Mouse (Mus musculus): ENCODE results near the gene Ubb. TPM values are rescaled to one million over a fixed set of nuclear protein-coding genes. Genes with fewer than 3 reads are reported as not detected.

The Ubb gene
- polyA plus RNA-seq, 1 experiment from 2014 or later: 3,283 TPM

DNA sequence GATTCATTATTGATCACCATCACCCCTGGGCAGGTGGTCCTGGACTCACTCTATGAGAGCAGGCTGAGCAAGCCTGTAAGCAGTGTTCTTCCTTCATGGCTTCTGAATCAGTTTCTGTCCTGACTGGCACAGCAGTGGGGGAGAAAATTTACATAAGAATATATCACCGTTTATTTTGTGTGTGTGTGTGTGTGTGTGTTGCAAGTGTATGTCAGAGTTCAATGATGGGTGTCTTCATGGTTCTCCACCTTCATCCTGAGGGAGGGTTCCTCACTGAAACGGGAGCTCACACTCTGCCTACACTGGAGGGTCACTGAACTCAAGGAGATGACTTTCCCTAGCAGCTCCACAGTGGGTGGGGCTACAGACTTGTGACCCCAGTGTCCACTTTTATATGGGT, 10.0 kb upstream of the Ubb start:
- 61% methylated on average over 2 of the region's 2 CpGs for WGBS
- no peak for DNase-seq (ENCODE audit: low spot score)
- H3K4me1 ChIP-seq (replicated peaks; ENCODE audit: control insufficient read depth, insufficient read depth, low read length): no peaks in the 10 kb centered on the region

DNA sequence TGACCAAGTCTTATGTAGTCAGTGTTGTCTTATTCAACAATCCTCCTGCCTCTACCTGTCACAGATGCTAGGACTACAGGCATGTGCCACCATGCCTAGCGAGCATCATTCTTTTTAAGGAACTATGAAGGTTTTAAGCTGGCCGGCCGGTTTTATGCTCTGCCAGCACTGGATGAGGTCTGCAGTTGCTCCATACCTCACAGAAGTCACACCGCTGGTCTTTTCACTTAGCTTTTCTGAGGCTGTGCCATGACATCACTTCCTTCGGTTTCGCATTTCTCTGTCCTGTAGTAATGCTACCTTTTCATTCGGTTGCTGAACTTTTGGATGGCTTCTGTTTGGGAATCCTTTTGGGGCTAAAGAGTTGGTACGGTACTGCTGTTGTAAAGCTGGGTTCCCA, 9.4 kb upstream of the Ubb start:
- Histone ChIP-seq H3K36me3 (ENCODE audit: control insufficient read depth, insufficient read depth, low read length) (no peaks in the 10 kb centered on the region), H3K4me2 (ENCODE audit: low read depth, low read length, severe bottlenecking) (no peak overlapping the region), H3K9ac (ENCODE audit: low read length) (no peak overlapping the region), H3K27me3 (ENCODE audit: control insufficient read depth, insufficient read depth, low read length) (no peaks in the 10 kb centered on the region; the same call in 1 of the 2 replicates), H3K4me1 (replicated peaks; ENCODE audit: control insufficient read depth, insufficient read depth, low read length) (no peaks in the 10 kb centered on the region), H3K4me3 (ENCODE audit: low read depth, low read length) (no peak overlapping the region), H3K9me3 (ENCODE audit: control insufficient read depth, low read length) (no peaks in the 10 kb centered on the region), H3K27ac (ENCODE audit: low read depth, low read length) (no peak overlapping the region)
- DNase-seq (ENCODE audit: low spot score) (no peak), ATAC-seq (replicated peaks; ENCODE audit: low FRiP score) (no peak)
- WGBS: 85% methylated on average over 8 of the region's 8 CpGs

More for the DNA sequence above, 10.0 kb upstream of the Ubb start:
- H3K27ac ChIP-seq (ENCODE audit: low read depth, low read length): no peak overlapping the region
- no peak overlapping the region for H3K4me2 ChIP-seq (ENCODE audit: low read depth, low read length, severe bottlenecking)
- ATAC-seq (replicated peaks; ENCODE audit: low FRiP score): no peak
- H3K36me3 ChIP-seq (ENCODE audit: control insufficient read depth, insufficient read depth, low read length): no peaks in the 10 kb centered on the region
- H3K4me3 ChIP-seq (ENCODE audit: low read depth, low read length): no peak overlapping the region
- no peak overlapping the region for H3K9ac ChIP-seq (ENCODE audit: low read length)
- H3K9me3 ChIP-seq (ENCODE audit: control insufficient read depth, low read length): no peaks in the 10 kb centered on the region
- H3K27me3 ChIP-seq (ENCODE audit: control insufficient read depth, insufficient read depth, low read length): no peaks in the 10 kb centered on the region; the same call in 1 of the 2 replicates

GRCm38 (mm10) chr11:62543991-62544390, 7.0 kb upstream of the Ubb start:
- H3K36me3 ChIP-seq (ENCODE audit: control insufficient read depth, insufficient read depth, low read length): no peaks in the 10 kb centered on the region
- H3K4me3 ChIP-seq (ENCODE audit: low read depth, low read length): no peak overlapping the region
- H3K9ac ChIP-seq (ENCODE audit: low read length): no peak overlapping the region
- H3K4me2 ChIP-seq (ENCODE audit: low read depth, low read length, severe bottlenecking): no peak overlapping the region
- no peak overlapping the region for H3K27ac ChIP-seq (ENCODE audit: low read depth, low read length)
- no peaks in the 10 kb centered on the region; the same call in 1 of the 2 replicates for H3K27me3 ChIP-seq (ENCODE audit: control insufficient read depth, insufficient read depth, low read length)
- WGBS: 91% methylated on average over 3 of the region's 3 CpGs
- no peak for ATAC-seq (replicated peaks; ENCODE audit: low FRiP score)
- H3K9me3 ChIP-seq (ENCODE audit: control insufficient read depth, low read length): no peaks in the 10 kb centered on the region
- H3K4me1 ChIP-seq (replicated peaks; ENCODE audit: control insufficient read depth, insufficient read depth, low read length): 0 out of 2 replicates have a peak, but pooled peaks cover under 1% of the 10 kb centered on the region
- DNase-seq (ENCODE audit: low spot score): no peak

DNA sequence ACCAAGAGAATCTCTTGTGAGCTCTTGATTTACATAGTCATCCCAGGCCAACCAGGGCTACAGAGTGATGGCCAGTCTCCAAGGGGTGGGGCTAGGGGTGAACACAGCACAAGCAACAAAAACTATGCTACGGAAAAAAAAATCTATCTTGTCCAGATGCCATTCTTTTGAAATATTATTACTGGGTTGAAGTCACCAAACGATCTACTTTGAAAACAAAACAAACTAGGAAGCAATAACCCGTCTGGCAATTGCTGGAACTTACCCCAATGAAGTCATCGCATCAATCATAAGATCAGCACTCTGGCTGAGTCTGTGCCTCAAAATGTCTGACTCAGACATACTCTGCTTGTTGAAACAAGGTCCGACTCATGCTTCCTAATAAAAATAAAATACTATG, 1.2 kb upstream of the Ubb start:
- DNase-seq (ENCODE audit: low spot score) (no peak), ATAC-seq (replicated peaks; ENCODE audit: low FRiP score) (no peak)
- 38% methylated on average over 5 of the region's 5 CpGs for WGBS

DNA sequence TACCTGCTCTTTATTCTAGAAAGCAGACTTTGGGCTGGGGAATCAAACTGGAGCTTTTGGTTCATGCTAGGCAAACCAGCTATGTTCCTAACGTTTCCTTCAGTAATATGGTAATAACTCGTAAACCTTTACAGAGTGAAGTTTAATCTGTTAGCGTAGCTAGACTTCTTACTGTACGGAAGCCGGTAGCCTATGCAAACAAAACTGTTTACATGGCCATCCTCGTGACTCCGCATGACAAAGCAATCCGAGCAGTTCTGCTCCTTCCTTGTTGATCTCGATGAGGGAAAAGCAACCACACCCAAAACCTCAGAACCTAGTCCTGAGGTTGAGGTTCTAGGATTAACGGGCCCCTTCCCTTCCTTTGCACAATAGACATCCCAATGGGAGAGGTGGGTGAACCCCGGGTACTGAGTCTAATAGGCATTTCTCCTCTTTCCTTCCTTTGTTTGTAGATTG, 715 bp upstream of the Ubb start:
- H3K27ac ChIP-seq (ENCODE audit: low read depth, low read length): peak overlapping the region; percentile 94
- H3K27me3 ChIP-seq (ENCODE audit: control insufficient read depth, insufficient read depth, low read length): no peaks in the 10 kb centered on the region
- H3K4me3 ChIP-seq (ENCODE audit: low read depth, low read length): peak overlapping the region; percentile 74
- no peak for DNase-seq (ENCODE audit: low spot score)
- no peak; the same call in 1 of the 2 replicates for ATAC-seq (replicated peaks; ENCODE audit: low FRiP score)
- peaks cover 13% of the 10 kb centered on the region; the same call in 1 of the 2 replicates for H3K4me1 ChIP-seq (replicated peaks; ENCODE audit: control insufficient read depth, insufficient read depth, low read length)
- WGBS: 9% methylated on average over 11 of the region's 11 CpGs
- peak overlapping the region; percentile 84 for H3K4me2 ChIP-seq (ENCODE audit: low read depth, low read length, severe bottlenecking)
- H3K9ac ChIP-seq (ENCODE audit: low read length): peak overlapping the region; percentile 99
- no peaks in the 10 kb centered on the region for H3K9me3 ChIP-seq (ENCODE audit: control insufficient read depth, low read length)
- peaks cover 8% of the 10 kb centered on the region; the same call in 1 of the 2 replicates for H3K36me3 ChIP-seq (ENCODE audit: control insufficient read depth, insufficient read depth, low read length)

More for the DNA sequence above, 1.2 kb upstream of the Ubb start:
- H3K4me2 ChIP-seq (ENCODE audit: low read depth, low read length, severe bottlenecking): peak overlapping the region; percentile 84
- peaks cover 10% of the 10 kb centered on the region; the same call in 1 of the 2 replicates for H3K4me1 ChIP-seq (replicated peaks; ENCODE audit: control insufficient read depth, insufficient read depth, low read length)
- peak overlapping the region; percentile 94; the same call in 1 of the 2 replicates for H3K27ac ChIP-seq (ENCODE audit: low read depth, low read length)
- no peaks in the 10 kb centered on the region for H3K27me3 ChIP-seq (ENCODE audit: control insufficient read depth, insufficient read depth, low read length)
- H3K9me3 ChIP-seq (ENCODE audit: control insufficient read depth, low read length): no peaks in the 10 kb centered on the region
- H3K4me3 ChIP-seq (ENCODE audit: low read depth, low read length): peak overlapping the region; percentile 74
- peak overlapping the region; percentile 99 for H3K9ac ChIP-seq (ENCODE audit: low read length)
- peaks cover 8% of the 10 kb centered on the region; the same call in 1 of the 2 replicates for H3K36me3 ChIP-seq (ENCODE audit: control insufficient read depth, insufficient read depth, low read length)

DNA sequence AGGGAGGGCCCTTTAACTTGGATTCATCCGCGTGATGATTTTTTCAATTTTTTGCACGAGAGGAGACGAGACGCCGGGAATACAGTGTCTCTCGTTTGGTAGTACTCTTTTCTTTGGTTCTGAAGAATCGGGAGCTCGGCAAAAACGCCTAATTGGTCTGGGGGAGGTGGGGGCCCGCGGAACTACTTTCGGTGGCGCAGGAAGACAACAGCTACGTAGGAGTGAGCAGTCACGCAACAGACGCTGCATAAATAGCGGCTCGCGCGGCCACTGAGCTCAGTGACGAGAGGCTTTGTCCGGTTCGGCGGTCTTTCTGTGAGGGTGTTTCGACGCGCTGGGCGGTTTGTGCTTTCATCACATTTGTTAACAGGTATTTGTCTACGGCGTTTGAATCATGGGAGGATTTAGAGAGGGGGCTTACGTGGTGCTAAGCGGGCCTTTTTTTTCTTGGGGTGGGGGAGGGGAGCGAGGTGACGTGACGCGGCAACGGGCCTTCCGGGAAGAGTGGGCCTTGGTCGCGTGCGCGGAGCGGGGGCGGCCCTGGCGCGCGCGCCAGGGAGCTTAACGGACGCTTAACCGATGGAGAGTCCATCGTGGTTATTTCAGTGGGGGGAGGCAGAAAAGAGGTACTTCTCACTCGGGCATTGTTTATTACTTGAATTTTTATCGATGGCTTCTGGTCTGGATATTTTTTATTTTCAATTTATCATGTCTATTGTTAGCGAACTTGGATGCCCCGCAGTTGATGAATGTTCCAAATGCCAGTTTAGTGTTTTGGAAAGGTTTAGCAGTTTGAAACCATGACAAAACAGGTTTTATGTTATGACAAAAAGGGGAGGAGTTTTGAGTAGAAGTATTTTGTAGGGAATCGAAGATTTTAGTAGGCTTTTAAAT, 502 bp downstream of the Ubb start:
- peak; percentile 89 for ATAC-seq (replicated peaks; ENCODE audit: low FRiP score)
- Histone ChIP-seq H3K9ac (ENCODE audit: low read length) (peak overlapping the region; percentile 86), H3K9me3 (ENCODE audit: control insufficient read depth, low read length) (no peaks in the 10 kb centered on the region), H3K4me1 (replicated peaks; ENCODE audit: control insufficient read depth, insufficient read depth, low read length) (peaks cover 13% of the 10 kb centered on the region; the same call in 1 of the 2 replicates), H3K36me3 (ENCODE audit: control insufficient read depth, insufficient read depth, low read length) (peaks cover 8% of the 10 kb centered on the region; the same call in 1 of the 2 replicates), H3K4me2 (ENCODE audit: low read depth, low read length, severe bottlenecking) (peak overlapping the region; percentile 84), H3K27ac (ENCODE audit: low read depth, low read length) (peak overlapping the region; percentile 80), H3K27me3 (ENCODE audit: control insufficient read depth, insufficient read depth, low read length) (no peaks in the 10 kb centered on the region), H3K4me3 (ENCODE audit: low read depth, low read length) (peak overlapping the region; percentile 74)
- peak; percentile 95 for DNase-seq (ENCODE audit: low spot score)
- under 1% methylated on average over 58 of the region's 58 CpGs for WGBS

DNA sequence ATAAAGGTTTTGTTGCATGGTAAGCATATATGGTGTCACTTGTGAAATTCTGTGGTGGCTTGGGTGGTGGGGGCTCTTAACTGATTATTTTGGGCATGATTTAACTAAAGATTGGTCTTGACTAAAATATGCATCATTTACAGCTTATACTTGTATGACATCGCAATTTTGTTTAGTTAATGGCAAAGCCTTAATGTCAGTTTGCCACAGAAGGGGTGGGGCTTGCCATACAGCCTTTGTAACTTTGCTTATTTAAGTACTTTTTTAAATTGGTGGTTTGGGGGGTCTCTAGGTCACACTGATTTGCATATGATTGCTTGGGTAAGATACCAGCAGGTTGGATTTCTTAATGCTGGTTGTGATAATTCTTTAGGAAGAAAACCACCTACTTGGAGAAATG, 2.2 kb downstream of the Ubb start:
- H3K4me2 ChIP-seq (ENCODE audit: low read depth, low read length, severe bottlenecking): peak overlapping the region; percentile 80
- no peaks in the 10 kb centered on the region for H3K27me3 ChIP-seq (ENCODE audit: control insufficient read depth, insufficient read depth, low read length)
- DNase-seq (ENCODE audit: low spot score) (no peak), ATAC-seq (replicated peaks; ENCODE audit: low FRiP score) (no peak)
- peaks cover 8% of the 10 kb centered on the region; the same call in 1 of the 2 replicates for H3K36me3 ChIP-seq (ENCODE audit: control insufficient read depth, insufficient read depth, low read length)
- H3K9ac ChIP-seq (ENCODE audit: low read length): peak overlapping the region; percentile 41; the same call in 1 of the 2 replicates
- H3K9me3 ChIP-seq (ENCODE audit: control insufficient read depth, low read length): no peaks in the 10 kb centered on the region
- no peak overlapping the region for H3K27ac ChIP-seq (ENCODE audit: low read depth, low read length)
- H3K4me1 ChIP-seq (replicated peaks; ENCODE audit: control insufficient read depth, insufficient read depth, low read length): peaks cover 13% of the 10 kb centered on the region; the same call in 1 of the 2 replicates
- peak overlapping the region; percentile 50 for H3K4me3 ChIP-seq (ENCODE audit: low read depth, low read length)
- 43% methylated on average over 1 of the region's 1 CpGs for WGBS

- Histone ChIP-seq H3K27me3 (ENCODE audit: control insufficient read depth, insufficient read depth, low read length) (no peaks in the 10 kb centered on the region), H3K27ac (ENCODE audit: low read depth, low read length) (no peak overlapping the region), H3K9ac (ENCODE audit: low read length) (peak overlapping the region; percentile 41; the same call in 1 of the 2 replicates), H3K4me3 (ENCODE audit: low read depth, low read length) (peak overlapping the region; percentile 50), H3K9me3 (ENCODE audit: control insufficient read depth, low read length) (no peaks in the 10 kb centered on the region), H3K36me3 (ENCODE audit: control insufficient read depth, insufficient read depth, low read length) (peaks cover 8% of the 10 kb centered on the region; the same call in 1 of the 2 replicates), H3K4me2 (ENCODE audit: low read depth, low read length, severe bottlenecking) (peak overlapping the region; percentile 80), H3K4me1 (replicated peaks; ENCODE audit: control insufficient read depth, insufficient read depth, low read length) (peaks cover 13% of the 10 kb centered on the region; the same call in 1 of the 2 replicates)
- DNase-seq (ENCODE audit: low spot score) (no peak), ATAC-seq (replicated peaks; ENCODE audit: low FRiP score) (no peak)
- WGBS: 82% methylated on average over 5 of the region's 5 CpGs
These were observed 2.7 kb downstream of the Ubb start for GRCm38 (mm10) chr11:62553633-62554032.

Measured in forebrain, embryonic 11.5 days (tissue).